Mouse (Mus musculus) gastrocnemius, postnatal 36 days (tissue): ENCODE results near the gene Cdc42ep2. TPM values are rescaled to one million over a fixed set of nuclear protein-coding genes. Genes with fewer than 3 reads are reported as not detected.
A peak's percentile ranks its signal among the peaks of the same experiment; 100 is the strongest.
"Not testable (repeated sequence)": the region's sequence is repeated elsewhere in the genome, so short reads cannot be mapped to it uniquely, and the experiment has no call there.

Experiments used
- DNase-seq, 2 experiments: peaks; one replicate each; pipeline ENCODE4 v3.0.0; 2022
- intact Hi-C: fragments of 180-260 bp; cut with DNase I; formaldehyde crosslinking; loops from one replicate; pipeline ENCODE4 v1.15.1; 2025
- total RNA-seq, 2 experiments: library from RNA; stranded (reverse); gene quantifications; 2 replicates each; pipeline ENCODE4 v1.2.3; 2021

The Cdc42ep2 gene
- total RNA-seq, 2 experiments from 2014 or later: 10.1 to 12.4 TPM

DNA sequence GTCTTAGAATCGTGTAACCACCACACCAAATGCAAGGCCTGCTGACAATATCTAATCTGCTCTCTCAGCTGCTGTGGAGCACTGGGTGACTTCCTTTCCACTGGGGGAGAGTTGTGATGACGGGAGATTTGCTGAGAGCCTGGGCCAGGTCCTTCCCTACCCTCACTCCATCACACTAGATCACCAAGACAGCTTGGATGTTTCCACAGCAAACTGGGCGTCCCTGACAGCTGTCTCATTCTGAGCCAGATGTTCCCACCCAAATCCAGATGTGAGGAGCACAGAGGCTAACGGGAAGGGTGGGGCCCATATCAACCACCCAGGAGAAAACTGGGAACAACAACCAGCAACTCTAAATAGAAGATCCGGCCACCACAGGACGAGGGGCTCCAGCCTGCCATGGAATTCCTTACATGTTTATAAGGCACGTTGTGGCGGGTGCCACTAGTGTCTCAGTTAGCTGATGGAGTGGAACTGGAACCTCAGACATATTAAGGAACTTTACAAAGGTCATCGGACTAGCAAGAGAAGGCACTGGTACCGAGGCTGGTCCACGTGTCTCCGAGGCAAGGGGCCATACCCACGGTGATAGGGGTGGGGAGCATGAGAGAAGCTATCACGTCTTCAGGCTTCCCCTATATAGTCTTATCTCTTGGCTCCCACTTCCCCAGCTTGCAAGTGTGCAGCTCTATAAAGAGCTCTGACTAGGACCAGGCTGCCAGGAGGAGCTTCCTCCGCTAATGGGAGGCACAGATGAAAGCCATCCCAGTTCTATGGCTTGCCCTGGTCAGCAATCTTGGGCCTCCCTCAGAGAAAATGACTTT, 2.3 kb downstream of the Cdc42ep2 start:
- intact Hi-C loops: loop anchor here (5.0 kb wide), 1 partner anchor 95 kb away; the partner anchor contains the start of gene Capn1
- DNase-seq: peak in 1 of 2 experiments; percentile 48

GRCm38 (mm10) chr19:5921715-5922114, 2.9 kb downstream of the Cdc42ep2 start:
- no peak for DNase-seq
- intact Hi-C loops: loop anchor here (5.0 kb wide), 1 partner anchor 96 kb away; the partner anchor contains the start of gene Capn1

GRCm38 (mm10) chr19:5913007-5913719, 11.5 kb downstream of the Cdc42ep2 start, which contains the start of gene Dpf2:
Dpf2 (minus strand) TSS chr19:5913010.
- intact Hi-C loops: no loop called here
- no peak for DNase-seq

GRCm38 (mm10) chr19:5912103-5913006, 12.3 kb downstream of the Cdc42ep2 start:
- peak; percentile 98 to 99 for DNase-seq
- intact Hi-C loops: no loop called here

DNA sequence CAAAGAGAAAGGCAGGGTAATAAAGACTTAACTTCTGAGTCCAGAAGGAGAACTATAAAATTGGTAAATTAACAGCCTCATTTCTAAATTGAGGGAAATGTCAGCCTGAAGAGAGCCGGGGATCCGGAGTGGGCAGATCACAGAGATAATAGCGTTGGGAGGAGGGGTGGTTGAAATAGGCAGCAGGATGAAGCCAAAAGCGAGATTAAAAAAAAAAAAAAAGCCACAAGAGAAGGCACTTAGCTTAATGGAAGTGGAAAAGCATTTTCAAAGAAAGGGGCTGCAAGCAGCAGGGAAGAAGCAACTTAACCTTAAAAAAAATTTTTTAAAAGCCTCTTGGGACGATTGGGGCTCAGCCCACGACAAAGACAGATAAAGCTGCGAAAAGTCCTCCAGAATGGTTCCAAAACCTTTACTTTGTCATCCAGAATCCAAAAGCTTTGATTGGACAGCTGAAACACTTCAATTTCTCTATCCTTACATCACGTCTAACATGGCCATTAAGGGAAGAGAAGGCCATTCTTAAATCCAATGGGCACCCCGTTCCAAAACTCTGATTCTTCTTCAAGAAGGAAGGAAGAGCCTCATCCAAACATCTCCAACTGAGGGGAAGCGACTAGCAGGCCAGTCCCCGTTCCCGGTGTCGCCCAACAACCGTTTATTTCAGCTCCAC, 13.1 kb downstream of the Cdc42ep2 start:
- no peak for DNase-seq
- intact Hi-C loops: no loop called here

- intact Hi-C loops: no loop called here
Measured at GRCm38 (mm10) chr19:5910221-5910620, 14.4 kb downstream of the Cdc42ep2 start.

GRCm38 (mm10) chr19:5907275-5907674, 17.3 kb downstream of the Cdc42ep2 start:
- intact Hi-C loops: no loop called here
- no peak for DNase-seq

More at GRCm38 (mm10) chr19:5910221-5910620, 14.4 kb downstream of the Cdc42ep2 start:
- DNase-seq: no peak

DNA sequence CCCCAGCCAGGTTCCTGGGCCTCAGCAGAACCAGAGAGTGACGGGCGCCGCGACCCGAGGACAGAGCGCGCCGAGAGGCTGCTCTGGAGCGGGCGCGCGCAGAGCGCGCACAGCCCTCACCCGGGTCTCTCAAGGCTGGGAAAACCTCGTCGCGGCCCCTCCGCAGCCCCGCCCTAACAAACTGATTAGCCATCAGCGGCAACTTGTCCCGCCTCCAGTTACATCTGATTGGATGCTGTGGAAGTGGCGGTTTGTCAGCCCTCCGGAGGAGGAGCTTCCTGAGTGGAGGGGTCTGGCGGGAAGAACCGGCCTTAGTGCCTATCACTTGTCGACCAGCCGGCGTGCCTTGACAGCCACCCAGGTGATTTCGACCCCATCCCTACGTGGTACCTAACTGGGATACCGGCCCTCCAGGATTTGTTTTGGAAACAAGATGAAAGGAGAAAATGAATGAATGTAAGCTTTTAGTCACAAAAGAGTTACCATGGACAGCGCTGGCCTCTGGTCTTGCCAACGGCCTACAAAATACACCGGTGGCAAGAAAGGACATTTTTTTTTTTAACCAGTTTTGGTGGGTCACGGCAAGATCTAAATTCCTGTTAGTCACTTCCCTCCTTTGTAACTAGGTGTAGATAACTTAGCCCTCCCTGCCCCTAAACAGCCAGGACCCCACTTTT, 30.5 kb downstream of the Cdc42ep2 start, which contains the start of gene Tigd3:
Gene Tigd3 (minus strand): TSS at position 148 of the 677 bp plus-strand sequence.
- intact Hi-C loops: no loop called here
- peak; percentile 87 to 90 for DNase-seq

DNA sequence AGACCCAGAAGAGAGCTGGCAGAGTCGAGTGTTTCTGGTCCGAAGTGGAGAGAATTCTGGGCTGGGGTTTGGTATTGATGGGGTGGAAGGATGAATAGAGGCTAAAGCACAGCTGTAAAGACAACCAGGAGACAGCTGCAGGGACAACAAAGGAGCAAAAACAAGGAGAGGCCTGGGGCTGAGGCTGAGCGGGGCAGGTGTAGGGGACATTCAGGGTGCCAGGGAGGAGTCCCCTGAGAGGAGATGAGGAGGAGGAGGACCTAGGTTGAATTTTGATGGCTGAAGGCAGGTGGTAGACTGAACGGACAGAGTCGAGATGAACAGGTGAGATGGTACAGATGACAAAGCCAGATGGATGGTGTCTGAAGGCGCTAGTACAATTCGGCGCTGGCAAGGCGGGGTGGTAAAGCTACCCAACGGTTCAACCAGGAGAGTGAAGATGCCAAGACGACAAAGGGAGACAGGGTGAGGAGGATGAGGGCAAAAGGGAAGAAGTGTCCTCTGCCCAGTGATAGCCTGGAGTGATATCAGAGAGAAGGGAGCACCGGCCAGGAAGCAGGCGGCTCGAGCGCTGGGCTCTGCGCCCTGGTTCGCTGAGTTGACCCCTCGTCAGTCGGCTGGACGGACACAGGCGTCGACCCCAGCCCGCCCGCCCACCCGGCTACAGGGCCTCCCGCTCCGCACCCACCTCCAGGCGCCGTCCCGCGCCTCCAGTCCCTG, 31.2 kb downstream of the Cdc42ep2 start:
- intact Hi-C loops: no loop called here
- no peak for DNase-seq

- intact Hi-C loops: no loop called here
- DNase-seq: no peak
Measured at GRCm38 (mm10) chr19:5892735-5893134, 31.9 kb downstream of the Cdc42ep2 start.

DNA sequence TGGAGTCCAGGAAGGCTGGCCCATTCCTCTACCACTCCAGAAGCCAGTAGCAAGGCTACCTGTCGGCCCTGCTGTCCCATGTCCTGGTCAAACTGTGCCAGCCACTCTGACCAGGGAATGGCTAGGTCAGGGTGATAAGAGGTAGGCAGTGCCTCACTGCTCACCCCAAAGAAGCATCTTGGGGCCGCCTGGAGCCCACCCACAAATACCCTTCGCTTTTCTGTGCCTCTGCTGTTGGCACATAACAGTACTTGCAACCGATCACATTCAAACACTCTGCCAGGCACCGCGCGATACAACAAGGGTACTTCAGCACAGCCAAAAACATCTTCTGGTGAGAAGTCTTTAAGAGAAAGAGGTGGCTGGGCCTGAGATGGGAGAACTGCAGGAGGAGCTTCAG, 32.4 kb downstream of the Cdc42ep2 start:
- intact Hi-C loops: no loop called here
- no peak for DNase-seq

GRCm38 (mm10) chr19:5891521-5892258, 32.9 kb downstream of the Cdc42ep2 start:
- intact Hi-C loops: no loop called here
- DNase-seq: no peak

- intact Hi-C loops: no loop called here
Measured at GRCm38 (mm10) chr19:5889211-5889610, 35.4 kb downstream of the Cdc42ep2 start.

DNA sequence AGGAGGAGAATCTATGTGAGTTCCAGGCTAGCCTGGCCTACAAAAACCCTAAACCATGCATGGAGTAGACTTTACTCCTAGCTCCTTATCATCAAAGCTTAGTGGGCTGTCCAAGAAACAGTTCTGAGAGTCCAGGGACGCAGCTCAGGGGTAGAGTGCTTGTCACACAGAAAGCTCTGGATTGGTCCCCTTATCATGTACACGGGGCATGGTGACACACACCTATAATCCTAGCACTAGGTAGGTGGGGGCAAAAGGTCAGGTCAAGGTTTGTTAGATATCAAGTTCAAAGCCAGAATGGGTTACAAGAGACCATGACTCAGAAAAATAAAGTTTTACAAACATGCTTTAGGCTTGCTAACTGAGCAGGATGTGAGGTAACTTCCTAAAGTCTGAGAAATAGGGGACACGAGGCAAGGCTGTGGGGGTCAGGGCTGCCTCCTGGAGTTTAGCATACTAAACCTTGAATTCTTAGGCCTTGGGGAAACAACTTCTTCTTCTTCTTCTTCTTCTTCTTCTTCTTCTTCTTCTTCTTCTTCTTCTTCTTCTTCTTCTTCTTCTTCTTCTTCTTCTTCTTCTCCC, 37.3 kb downstream of the Cdc42ep2 start:
- intact Hi-C loops: no loop called here
- no peak for DNase-seq

More at GRCm38 (mm10) chr19:5889211-5889610, 35.4 kb downstream of the Cdc42ep2 start:
- no peak for DNase-seq

DNA sequence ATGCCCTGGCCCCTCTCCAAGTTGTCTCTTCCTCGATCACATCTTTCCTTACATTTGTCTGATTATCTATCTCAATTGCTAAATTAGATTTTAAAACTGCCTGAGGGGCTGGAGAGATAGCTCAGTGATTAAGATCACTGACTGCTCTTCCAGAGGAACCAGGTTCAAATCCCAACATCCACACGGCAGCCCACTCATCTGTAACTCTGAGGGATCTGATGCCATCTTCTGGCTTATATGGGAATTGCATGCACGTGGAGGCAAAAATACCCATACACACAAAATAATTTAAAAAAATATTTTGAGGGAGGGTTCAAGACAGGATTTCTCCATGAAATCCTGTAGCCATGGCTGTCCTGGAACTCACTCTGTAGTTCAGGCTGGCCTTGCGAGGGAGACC, 38.8 kb downstream of the Cdc42ep2 start:
- DNase-seq: no peak
- intact Hi-C loops: loop anchor here (2.0 kb wide), 1 partner anchor 19 kb away; no protein-coding TSS in a partner anchor

GRCm38 (mm10) chr19:5883935-5884334, 40.7 kb downstream of the Cdc42ep2 start:
- no peak for DNase-seq
- intact Hi-C loops: loop anchor here (2.0 kb wide), 1 partner anchor 21 kb away; no protein-coding TSS in a partner anchor

DNA sequence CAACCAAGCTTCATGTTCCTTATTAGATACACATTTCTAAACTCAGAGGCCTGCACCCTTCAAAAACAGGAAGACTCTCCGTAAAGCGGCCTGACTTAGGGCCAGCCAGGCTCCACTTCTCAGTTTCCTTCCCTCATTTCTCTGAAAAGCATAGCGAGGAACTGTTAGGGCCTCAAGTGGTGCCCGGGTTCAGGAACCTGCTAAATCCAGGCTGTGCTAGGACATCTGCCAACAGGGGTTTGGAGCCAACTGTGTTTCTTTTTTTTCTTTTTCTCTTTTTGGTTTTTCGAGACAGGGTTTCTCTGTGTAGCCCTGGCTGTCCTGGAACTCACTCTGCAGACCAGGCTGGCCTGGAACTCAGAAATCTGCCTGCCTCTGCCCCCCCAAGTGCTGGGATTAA, 42.5 kb downstream of the Cdc42ep2 start:
- DNase-seq, intact Hi-C loops: not testable (repeated sequence)
